Mouse (Mus musculus) spleen, adult 18-20 months (tissue): Measurements from ENCODE around the gene Gm7903.
"Not testable (repeated sequence)": the region's sequence is repeated elsewhere in the genome, so short reads cannot be mapped to it uniquely, and the experiment has no call there.

Source experiments
- DNase-seq, 2 experiments: peaks; one replicate each; pipeline ENCODE4 v3.0.0; 2022; ENCODE audit warnings: mixed read lengths in 2 of 2

Gm7903 gene

GRCm38 (mm10) chrX:135433535-135433934 lies at the start of gene Gm7903:
Gene Gm7903 (plus strand): TSS chrX:135433835.
- DNase-seq: not testable (repeated sequence)

GRCm38 (mm10) chrX:135403578-135403977 lies 30.1 kb upstream of the Gm7903 start:
- not testable (repeated sequence) for DNase-seq

GRCm38 (mm10) chrX:135421203-135421602 lies 12.4 kb upstream of the Gm7903 start:
- DNase-seq: not testable (repeated sequence)

- DNase-seq: not testable (repeated sequence)
These were observed 11.8 kb upstream of the Gm7903 start for GRCm38 (mm10) chrX:135421824-135422223.

GRCm38 (mm10) chrX:135422473-135422872 lies 11.2 kb upstream of the Gm7903 start:
- DNase-seq: not testable (repeated sequence)

GRCm38 (mm10) chrX:135464160-135464559 lies 30.5 kb downstream of the Gm7903 start:
- DNase-seq: not testable (repeated sequence)

- not testable (repeated sequence) for DNase-seq
These were observed 48.3 kb downstream of the Gm7903 start for GRCm38 (mm10) chrX:135481902-135482301.

GRCm38 (mm10) chrX:135483183-135483582 lies 49.5 kb downstream of the Gm7903 start:
- not testable (repeated sequence) for DNase-seq
